Mouse (Mus musculus): Measurements from ENCODE around the gene Itpripl2.

Gene Itpripl2

GRCm38 (mm10) chr7:118488060-118488664 lies 3.6 kb downstream of the Itpripl2 start:
- DNase-seq (ENCODE audit: low read depth, low spot score): no peak

- DNase-seq (ENCODE audit: low read depth, low spot score): no peak
Measured at GRCm38 (mm10) chr7:118486917-118487316, 4.9 kb downstream of the Itpripl2 start.

- no peak for DNase-seq (ENCODE audit: low read depth, low spot score)
Measured at GRCm38 (mm10) chr7:118483996-118484395, 7.8 kb downstream of the Itpripl2 start.

- no peak for DNase-seq (ENCODE audit: low read depth, low spot score)
Measured at GRCm38 (mm10) chr7:118482001-118482400, 9.8 kb downstream of the Itpripl2 start.

GRCm38 (mm10) chr7:118481047-118481810 lies 10.5 kb downstream of the Itpripl2 start:
- no peak for DNase-seq (ENCODE audit: low read depth, low spot score)

GRCm38 (mm10) chr7:118480160-118480709 lies 11.5 kb downstream of the Itpripl2 start:
- no peak for DNase-seq (ENCODE audit: low read depth, low spot score)

- no peak for DNase-seq (ENCODE audit: low read depth, low spot score)
Measured at GRCm38 (mm10) chr7:118478835-118479312, 12.9 kb downstream of the Itpripl2 start.

- DNase-seq (ENCODE audit: low read depth, low spot score): no peak
Measured at GRCm38 (mm10) chr7:118476428-118476827, 15.3 kb downstream of the Itpripl2 start.

- no peak for DNase-seq (ENCODE audit: low read depth, low spot score)
Measured at GRCm38 (mm10) chr7:118475008-118475705, 16.6 kb downstream of the Itpripl2 start.

GRCm38 (mm10) chr7:118472886-118473285 lies 18.9 kb downstream of the Itpripl2 start:
- no peak for DNase-seq (ENCODE audit: low read depth, low spot score)

GRCm38 (mm10) chr7:118468060-118468459 lies 23.7 kb downstream of the Itpripl2 start:
- no peak for DNase-seq (ENCODE audit: low read depth, low spot score)

GRCm38 (mm10) chr7:118464432-118464831 lies 27.3 kb downstream of the Itpripl2 start:
- no peak for DNase-seq (ENCODE audit: low read depth, low spot score)

GRCm38 (mm10) chr7:118462818-118463762 lies 28.7 kb downstream of the Itpripl2 start:
- no peak for DNase-seq (ENCODE audit: low read depth, low spot score)

GRCm38 (mm10) chr7:118461400-118462136 lies 30.2 kb downstream of the Itpripl2 start:
- no peak for DNase-seq (ENCODE audit: low read depth, low spot score)

GRCm38 (mm10) chr7:118453722-118454121 lies 38.1 kb downstream of the Itpripl2 start:
- DNase-seq (ENCODE audit: low read depth, low spot score): no peak

- no peak for DNase-seq (ENCODE audit: low read depth, low spot score)
Measured at GRCm38 (mm10) chr7:118452940-118453339, 38.8 kb downstream of the Itpripl2 start.

GRCm38 (mm10) chr7:118448134-118448967 lies 43.4 kb downstream of the Itpripl2 start, which contains the start of gene Syt17:
Syt17 (minus strand) TSS chr7:118448222.
- no peak for DNase-seq (ENCODE audit: low read depth, low spot score)

- DNase-seq (ENCODE audit: low read depth, low spot score): no peak
Measured at GRCm38 (mm10) chr7:118447291-118448133, 44.3 kb downstream of the Itpripl2 start.

Data from telencephalon, adult 2 months (tissue).